Mouse (Mus musculus): ENCODE measurements at regions not wholly inside any gene's neighbourhood (a gene's known extent, or its start where the extent isn't known, plus 50 kb on each side); places are given as distances from the start of the nearest gene placed in this dataset.

- DNase-seq: no peak
- intact Hi-C loops (cut with DNase I): loop anchor here (5.0 kb wide), 1 partner anchor 447 kb away; no protein-coding TSS in a partner anchor
Observed at GRCm38 (mm10) chr1:51649963-51650652, 171.9 kb upstream of the Nabp1 start.

- peak; percentile 43 to 64 for DNase-seq
- intact Hi-C loops (cut with DNase I): loop anchor here (5.0 kb wide), 1 partner anchor 449 kb away; no protein-coding TSS in a partner anchor
Observed at GRCm38 (mm10) chr1:51647955-51648354, 169.7 kb upstream of the Nabp1 start.

- peak; percentile 76 to 84 for DNase-seq
- intact Hi-C loops (cut with DNase I): loop anchor here (1.0 to 5.0 kb wide), 3 partner anchors 300 to 443 kb away; no protein-coding TSS in a partner anchor
Observed at GRCm38 (mm10) chr1:51644399-51644798, 166.2 kb upstream of the Nabp1 start.

- DNase-seq: no peak
- intact Hi-C loops (cut with DNase I): loop anchor here (1.0 to 5.0 kb wide), 3 partner anchors 301 to 444 kb away; no protein-coding TSS in a partner anchor
Observed at GRCm38 (mm10) chr1:51643640-51644039, 165.4 kb upstream of the Nabp1 start.

- intact Hi-C loops (cut with DNase I): no loop called here
- no peak for DNase-seq
Observed at GRCm38 (mm10) chr1:51638519-51639302, 160.5 kb upstream of the Nabp1 start.

- intact Hi-C loops (cut with DNase I): no loop called here
- no peak for DNase-seq
Observed at GRCm38 (mm10) chr1:51635881-51636515, 157.8 kb upstream of the Nabp1 start.

GRCm38 (mm10) chr1:51633795-51634194, 155.6 kb upstream of the Nabp1 start:
- intact Hi-C loops (cut with DNase I): no loop called here
- no peak for DNase-seq

GRCm38 (mm10) chr1:51632851-51633250, 154.6 kb upstream of the Nabp1 start:
- no peak for DNase-seq
- intact Hi-C loops (cut with DNase I): no loop called here

GRCm38 (mm10) chr1:51629848-51630247, 151.6 kb upstream of the Nabp1 start:
- intact Hi-C loops (cut with DNase I): no loop called here

GRCm38 (mm10) chr1:51628137-51628793, 150.0 kb upstream of the Nabp1 start:
- no peak for DNase-seq
- intact Hi-C loops (cut with DNase I): no loop called here

More at GRCm38 (mm10) chr1:51629848-51630247, 151.6 kb upstream of the Nabp1 start:
- DNase-seq: no peak

GRCm38 (mm10) chr1:51626303-51626702, 148.1 kb upstream of the Nabp1 start:
- DNase-seq: no peak
- intact Hi-C loops (cut with DNase I): no loop called here

- intact Hi-C loops (cut with DNase I): no loop called here
- no peak for DNase-seq
Observed at GRCm38 (mm10) chr1:51625079-51625478, 146.9 kb upstream of the Nabp1 start.

- no peak for DNase-seq
- intact Hi-C loops (cut with DNase I): no loop called here
Observed at GRCm38 (mm10) chr1:51624551-51624950, 146.3 kb upstream of the Nabp1 start.

GRCm38 (mm10) chr1:51622986-51623385, 144.8 kb upstream of the Nabp1 start:
- intact Hi-C loops (cut with DNase I): no loop called here
- DNase-seq: no peak

- DNase-seq: no peak
- intact Hi-C loops (cut with DNase I): no loop called here
Observed at GRCm38 (mm10) chr1:51622181-51622862, 144.1 kb upstream of the Nabp1 start.

GRCm38 (mm10) chr1:51621062-51621461, 142.8 kb upstream of the Nabp1 start:
- intact Hi-C loops (cut with DNase I): no loop called here
- DNase-seq: no peak

GRCm38 (mm10) chr1:51617502-51618251, 139.5 kb upstream of the Nabp1 start:
- no peak for DNase-seq
- intact Hi-C loops (cut with DNase I): no loop called here

GRCm38 (mm10) chr1:51616091-51616490, 137.9 kb upstream of the Nabp1 start:
- no peak for DNase-seq
- intact Hi-C loops (cut with DNase I): no loop called here

GRCm38 (mm10) chr1:51615523-51615922, 137.3 kb upstream of the Nabp1 start:
- intact Hi-C loops (cut with DNase I): no loop called here

More at GRCm38 (mm10) chr1:51615523-51615922, 137.3 kb upstream of the Nabp1 start:
- DNase-seq: peak; percentile 46 to 58
